Mouse (Mus musculus): Measurements from ENCODE around the gene Ctla4. TPM values are rescaled to one million over a fixed set of nuclear protein-coding genes. Genes with fewer than 3 reads are reported as not detected.

Gene Ctla4
- not detected for polyA plus RNA-seq (2012; fragmentation: generic; extraction: Trizol)

- H3K27me3 ChIP-seq (ENCODE audit: control insufficient read depth, insufficient read depth, insufficient read length): no peaks in the 10 kb centered on the region
- no peaks in the 10 kb centered on the region for H3K79me2 ChIP-seq (ENCODE audit: control insufficient read depth, insufficient read depth)
- no peak within 1 kb of the TSS for H3ac ChIP-seq (ENCODE audit: control insufficient read depth, insufficient read length)
- TF ChIP-seq MAX (IDR thresholded peaks at IDR 0.05; ENCODE audit: low read depth) (no peak), TCF3 (IDR thresholded peaks at IDR 0.05; ENCODE audit: insufficient read length, low read depth) (no peak), CEBPB (IDR thresholded peaks at IDR 0.05; ENCODE audit: insufficient read depth, poor library complexity, severe bottlenecking) (no peak), TCF12 (IDR thresholded peaks at IDR 0.05; ENCODE audit: insufficient read depth, poor library complexity, severe bottlenecking) (no peak), USF1 (IDR thresholded peaks at IDR 0.05; ENCODE audit: low read depth) (no peak), REST (IDR thresholded peaks at IDR 0.05; ENCODE audit: insufficient read depth, insufficient read length) (no peak), MYOG (IDR thresholded peaks at IDR 0.05; ENCODE audit: control insufficient read depth in 1 of 3, insufficient read depth in 1 of 3, insufficient read length in 2 of 3, low read depth in 2 of 3) (no peak), SRF (IDR thresholded peaks at IDR 0.05; ENCODE audit: control insufficient read depth, insufficient read length, low read depth) (no peak), E2F4 (IDR thresholded peaks at IDR 0.05; ENCODE audit: insufficient read depth) (no peak), POLR2A (IDR thresholded peaks at IDR 0.05; ENCODE audit: insufficient read length, low read depth) (no peak)
- no peak within 1 kb of the TSS for H3K4me3 ChIP-seq
- no peak within 1 kb of the TSS for H3K4me2 ChIP-seq (ENCODE audit: low read depth)
- no peaks in the 10 kb centered on the region for H3K36me3 ChIP-seq (ENCODE audit: control insufficient read depth, insufficient read depth)
These were observed at the start of gene Ctla4 for GRCm38 (mm10) chr1:60886981-60887380. Gene Ctla4 (plus strand): TSS chr1:60887000.

- Histone ChIP-seq H3K4me3 (no peak overlapping the region), H3ac (ENCODE audit: control insufficient read depth, insufficient read length) (no peak overlapping the region), H3K27me3 (ENCODE audit: control insufficient read depth, insufficient read depth, insufficient read length) (no peaks in the 10 kb centered on the region), H3K79me2 (ENCODE audit: control insufficient read depth, insufficient read depth) (no peaks in the 10 kb centered on the region), H3K4me2 (ENCODE audit: low read depth) (no peak overlapping the region), H3K36me3 (ENCODE audit: control insufficient read depth, insufficient read depth) (no peaks in the 10 kb centered on the region)
- TF ChIP-seq CEBPB (IDR thresholded peaks at IDR 0.05; ENCODE audit: insufficient read depth, poor library complexity, severe bottlenecking): no peak
- no peak for TF ChIP-seq E2F4 (IDR thresholded peaks at IDR 0.05; ENCODE audit: insufficient read depth)
- no peak for TF ChIP-seq MYOG (IDR thresholded peaks at IDR 0.05; ENCODE audit: control insufficient read depth in 1 of 3, insufficient read depth in 1 of 3, insufficient read length in 2 of 3, low read depth in 2 of 3)
- no peak for TF ChIP-seq MYOD1 (IDR thresholded peaks at IDR 0.05; ENCODE audit: control insufficient read depth in 1 of 3, insufficient read length in 2 of 3, low read depth in 2 of 3)
- TF ChIP-seq MAX (IDR thresholded peaks at IDR 0.05; ENCODE audit: low read depth): no peak
- no peak for TF ChIP-seq SRF (IDR thresholded peaks at IDR 0.05; ENCODE audit: control insufficient read depth, insufficient read length, low read depth)
- TF ChIP-seq TCF3 (IDR thresholded peaks at IDR 0.05; ENCODE audit: insufficient read length, low read depth): no peak
- TF ChIP-seq POLR2A (IDR thresholded peaks at IDR 0.05; ENCODE audit: insufficient read length, low read depth): no peak
- no peak for TF ChIP-seq TCF12 (IDR thresholded peaks at IDR 0.05; ENCODE audit: insufficient read depth, poor library complexity, severe bottlenecking)
- no peak for TF ChIP-seq POLR2AphosphoS2 (IDR thresholded peaks at IDR 0.05; ENCODE audit: insufficient read length, low read depth)
- no peak for TF ChIP-seq REST (IDR thresholded peaks at IDR 0.05; ENCODE audit: insufficient read depth, insufficient read length)
- no peak for TF ChIP-seq USF1 (IDR thresholded peaks at IDR 0.05; ENCODE audit: low read depth)
These were observed 47.6 kb upstream of the Ctla4 start for GRCm38 (mm10) chr1:60839161-60839560.

- Histone ChIP-seq H3K4me3 (no peak overlapping the region), H3K36me3 (ENCODE audit: control insufficient read depth, insufficient read depth) (no peaks in the 10 kb centered on the region), H3K27me3 (ENCODE audit: control insufficient read depth, insufficient read depth, insufficient read length) (no peaks in the 10 kb centered on the region), H3K79me2 (ENCODE audit: control insufficient read depth, insufficient read depth) (no peaks in the 10 kb centered on the region), H3ac (ENCODE audit: control insufficient read depth, insufficient read length) (no peak overlapping the region), H3K4me2 (ENCODE audit: low read depth) (no peak overlapping the region)
- TF ChIP-seq USF1 (IDR thresholded peaks at IDR 0.05; ENCODE audit: low read depth) (no peak), CEBPB (IDR thresholded peaks at IDR 0.05; ENCODE audit: insufficient read depth, poor library complexity, severe bottlenecking) (no peak), POLR2A (IDR thresholded peaks at IDR 0.05; ENCODE audit: insufficient read length, low read depth) (no peak), E2F4 (IDR thresholded peaks at IDR 0.05; ENCODE audit: insufficient read depth) (no peak), MYOG (IDR thresholded peaks at IDR 0.05; ENCODE audit: control insufficient read depth in 1 of 3, insufficient read depth in 1 of 3, insufficient read length in 2 of 3, low read depth in 2 of 3) (no peak), POLR2AphosphoS2 (IDR thresholded peaks at IDR 0.05; ENCODE audit: insufficient read length, low read depth) (no peak), MAX (IDR thresholded peaks at IDR 0.05; ENCODE audit: low read depth) (no peak), MYOD1 (IDR thresholded peaks at IDR 0.05; ENCODE audit: control insufficient read depth in 1 of 3, insufficient read length in 2 of 3, low read depth in 2 of 3) (no peak), TCF12 (IDR thresholded peaks at IDR 0.05; ENCODE audit: insufficient read depth, poor library complexity, severe bottlenecking) (no peak), TCF3 (IDR thresholded peaks at IDR 0.05; ENCODE audit: insufficient read length, low read depth) (no peak), REST (IDR thresholded peaks at IDR 0.05; ENCODE audit: insufficient read depth, insufficient read length) (no peak), SRF (IDR thresholded peaks at IDR 0.05; ENCODE audit: control insufficient read depth, insufficient read length, low read depth) (no peak)
These were observed 41.3 kb upstream of the Ctla4 start for GRCm38 (mm10) chr1:60845318-60846060.

- H3K4me2 ChIP-seq (ENCODE audit: low read depth): no peak overlapping the region
- H3K79me2 ChIP-seq (ENCODE audit: control insufficient read depth, insufficient read depth): no peaks in the 10 kb centered on the region
- no peaks in the 10 kb centered on the region for H3K36me3 ChIP-seq (ENCODE audit: control insufficient read depth, insufficient read depth)
- no peak overlapping the region for H3ac ChIP-seq (ENCODE audit: control insufficient read depth, insufficient read length)
- H3K4me3 ChIP-seq: no peak overlapping the region
- TF ChIP-seq SRF (IDR thresholded peaks at IDR 0.05; ENCODE audit: control insufficient read depth, insufficient read length, low read depth) (no peak), MYOD1 (IDR thresholded peaks at IDR 0.05; ENCODE audit: control insufficient read depth in 1 of 3, insufficient read length in 2 of 3, low read depth in 2 of 3) (no peak), MAX (IDR thresholded peaks at IDR 0.05; ENCODE audit: low read depth) (no peak)
- no peaks in the 10 kb centered on the region for H3K27me3 ChIP-seq (ENCODE audit: control insufficient read depth, insufficient read depth, insufficient read length)
These were observed 40.1 kb upstream of the Ctla4 start for GRCm38 (mm10) chr1:60846616-60847275.
